Mouse (Mus musculus) CH12.LX (cell line): ENCODE measurements around the gene Phactr3. TPM values are rescaled to one million over a fixed set of nuclear protein-coding genes. Genes with fewer than 3 reads are reported as not detected.

Source experiments
- DNase-seq: peaks from one replicate; pipeline ENCODE4 v3.0.0-alpha.2; 2013; ENCODE audit errors: extremely low read depth
- H3K27ac ChIP-seq: 2 replicates; pipeline ENCODE4 v1.5.1; 2012; ENCODE audit warnings: low read depth, mild to moderate bottlenecking, control low read depth, moderate library complexity; ENCODE audit not compliant: insufficient read depth
- H3K27me3 ChIP-seq: replicated peaks from 2 replicates; pipeline ENCODE3; 2012; ENCODE audit warnings: inconsistent platforms
- H3K36me3 ChIP-seq, 2 experiments: replicated peaks in 1 of 2; 2 replicates each; pipeline versions ENCODE3 to v1.6.1; 2012; ENCODE audit warnings: inconsistent platforms in 1 of 2, low read length in 1 of 2, mild to moderate bottlenecking in 1 of 2, mixed read lengths in 1 of 2, moderate library complexity in 1 of 2; ENCODE audit not compliant: control insufficient read depth in 1 of 2, insufficient read depth in 1 of 2
- H3K4me1 ChIP-seq, 2 experiments: 2 replicates each; pipeline ENCODE4 v1.6.1; 2012; ENCODE audit warnings: inconsistent platforms in 1 of 2, moderate library complexity in 1 of 2; ENCODE audit not compliant: insufficient read depth in 2 of 2, control insufficient read depth in 1 of 2
- H3K4me2 ChIP-seq: 2 replicates; pipeline ENCODE4 v1.6.1; 2012; ENCODE audit warnings: low read depth, mild to moderate bottlenecking, control low read depth; ENCODE audit not compliant: poor library complexity, insufficient read depth, severe bottlenecking
- H3K4me3 ChIP-seq, 3 experiments: fragments of 150-350 bp in 1 of 3; sonication (generic) in 1 of 3; replicated peaks in 1 of 3; 2 replicates each; pipeline versions ENCODE3 to v1.5.1; 2011 to 2012; ENCODE audit warnings: low read depth in 2 of 3, low read length in 2 of 3, mild to moderate bottlenecking in 2 of 3, moderate library complexity in 2 of 3, control low read depth in 1 of 3, improper control_type of control experiment in 1 of 3, inconsistent platforms in 1 of 3, mixed read lengths in 1 of 3; ENCODE audit not compliant: poor library complexity in 1 of 3
- H3K79me2 ChIP-seq: replicated peaks from 2 replicates; pipeline ENCODE4 v1.6.1; 2012; ENCODE audit warnings: mild to moderate bottlenecking, moderate library complexity; ENCODE audit not compliant: control insufficient read depth, poor library complexity, insufficient read depth, severe bottlenecking; ENCODE audit errors: extremely low read depth
- H3K9ac ChIP-seq: 2 replicates; pipeline ENCODE4 v1.6.1; 2012; ENCODE audit warnings: low read depth, mild to moderate bottlenecking, control low read depth, moderate library complexity; ENCODE audit not compliant: insufficient read depth
- H3K9me3 ChIP-seq: replicated peaks from 2 replicates; pipeline ENCODE3; 2012; ENCODE audit warnings: low read length, inconsistent platforms, mixed read lengths
- BHLHE40 ChIP-seq: IDR thresholded peaks from 2 replicates; pipeline ENCODE4 v1.6.1; 2011; ENCODE audit warnings: mild to moderate bottlenecking, low read depth, low read length, improper control_type of control experiment
- CHD1 ChIP-seq: IDR thresholded peaks from 2 replicates; pipeline ENCODE4 v1.6.1; 2012; ENCODE audit warnings: low read depth, low read length, improper control_type of control experiment, inconsistent platforms
- HCFC1 ChIP-seq: IDR thresholded peaks from 2 replicates; pipeline ENCODE4 v1.6.1; 2012; ENCODE audit warnings: low read depth, mild to moderate bottlenecking, inconsistent platforms, low read length, improper control_type of control experiment
- JUN ChIP-seq: IDR thresholded peaks from 2 replicates; pipeline ENCODE4 v1.6.1; 2011; ENCODE audit warnings: low read depth, mild to moderate bottlenecking, low read length, improper control_type of control experiment, moderate library complexity; ENCODE audit not compliant: insufficient read depth
- JUND ChIP-seq: conservative IDR thresholded peaks from 2 replicates; pipeline ENCODE4 v1.6.1; 2011; ENCODE audit warnings: low read depth, low read length, improper control_type of control experiment
- KAT2A ChIP-seq: IDR thresholded peaks from 2 replicates; pipeline ENCODE4 v1.6.1; 2012; ENCODE audit warnings: low read length, improper control_type of control experiment, inconsistent platforms; ENCODE audit not compliant: insufficient replicate concordance
- MAFK ChIP-seq: IDR thresholded peaks from 2 replicates; pipeline ENCODE4 v1.6.1; 2011; ENCODE audit warnings: low read length, improper control_type of control experiment; ENCODE audit not compliant: insufficient replicate concordance
- MAZ ChIP-seq: IDR thresholded peaks from 2 replicates; pipeline ENCODE4 v1.6.1; 2012; ENCODE audit warnings: low read depth, mild to moderate bottlenecking, inconsistent platforms, low read length, improper control_type of control experiment, moderate library complexity
- MEF2A ChIP-seq: IDR thresholded peaks from 2 replicates; pipeline ENCODE4 v1.6.1; 2014; ENCODE audit warnings: low read depth, mild to moderate bottlenecking, inconsistent platforms, low read length, improper control_type of control experiment, borderline replicate concordance
- MXI1 ChIP-seq: IDR thresholded peaks from 2 replicates; pipeline ENCODE4 v1.6.1; 2011; ENCODE audit warnings: mild to moderate bottlenecking, low read depth, low read length, improper control_type of control experiment
- NELFE ChIP-seq: IDR thresholded peaks from 2 replicates; pipeline ENCODE4 v1.6.1; 2011; ENCODE audit warnings: low read depth, low read length, improper control_type of control experiment
- NRF1 ChIP-seq: IDR thresholded peaks from 2 replicates; pipeline ENCODE4 v1.6.1; 2014; ENCODE audit warnings: low read depth, mild to moderate bottlenecking, inconsistent platforms, low read length, improper control_type of control experiment, moderate library complexity
- POLR2AphosphoS2 ChIP-seq: IDR thresholded peaks from 2 replicates; pipeline ENCODE4 v1.6.1; 2011; ENCODE audit warnings: low read depth, low read length, improper control_type of control experiment
- RAD21 ChIP-seq: IDR thresholded peaks from 2 replicates; pipeline ENCODE4 v1.6.1; 2011; ENCODE audit warnings: low read depth, mild to moderate bottlenecking, low read length, improper control_type of control experiment, moderate library complexity
- SIN3A ChIP-seq: IDR thresholded peaks from 2 replicates; pipeline ENCODE4 v1.6.1; 2012; ENCODE audit warnings: low read length, improper control_type of control experiment, inconsistent platforms
- ZMIZ1 ChIP-seq: IDR thresholded peaks from 2 replicates; pipeline ENCODE4 v1.6.1; 2012; ENCODE audit warnings: low read depth, mild to moderate bottlenecking, inconsistent platforms, low read length, improper control_type of control experiment
- ZNF384 ChIP-seq: IDR thresholded peaks from 2 replicates; pipeline ENCODE4 v1.6.1; 2012; ENCODE audit warnings: low read depth, low read length, improper control_type of control experiment, inconsistent platforms
- dilution Hi-C: fragments of 300-500 bp; cut with MboI; formaldehyde crosslinking; loops from 2 replicates; pipeline ENCODE4 v1.14.3; 2020; ENCODE audit warnings: low sequenced_read_pairs; ENCODE audit not compliant: extremely low pct_unique_long_range_greater_than_20kb, extremely low pct_ligation_motif_present
- in situ Hi-C: fragments of 300-500 bp; cut with MboI; formaldehyde crosslinking; loops from 3 replicates; pipeline ENCODE4 v1.14.3; 2019; ENCODE audit warnings: low sequenced_read_pairs, low pct_ligation_motif_present, low pct_unique_long_range_greater_than_20kb, mixed read lengths
- polyA plus RNA-seq: library from polyadenylated mRNA; unstranded; fragments of >175 nt; gene quantifications from 2 replicates; pipeline ENCODE4 v1.2.1, GENCODE M21; 2012; ENCODE audit warnings: low read depth; ENCODE audit not compliant: insufficient read length
- total RNA-seq, 2 experiments: library from RNA; depleted of rRNA; stranded (reverse); fragments of 300-350 nt in 1 of 2; fragments of >200 nt in 1 of 2; gene quantifications; 2 replicates each; pipeline ENCODE4 v1.2.3; 2012 to 2014

Gene Phactr3
- total and polyA plus RNA-seq, 3 experiments: 0.21 to 0.75 TPM; not detected in 1

DNA sequence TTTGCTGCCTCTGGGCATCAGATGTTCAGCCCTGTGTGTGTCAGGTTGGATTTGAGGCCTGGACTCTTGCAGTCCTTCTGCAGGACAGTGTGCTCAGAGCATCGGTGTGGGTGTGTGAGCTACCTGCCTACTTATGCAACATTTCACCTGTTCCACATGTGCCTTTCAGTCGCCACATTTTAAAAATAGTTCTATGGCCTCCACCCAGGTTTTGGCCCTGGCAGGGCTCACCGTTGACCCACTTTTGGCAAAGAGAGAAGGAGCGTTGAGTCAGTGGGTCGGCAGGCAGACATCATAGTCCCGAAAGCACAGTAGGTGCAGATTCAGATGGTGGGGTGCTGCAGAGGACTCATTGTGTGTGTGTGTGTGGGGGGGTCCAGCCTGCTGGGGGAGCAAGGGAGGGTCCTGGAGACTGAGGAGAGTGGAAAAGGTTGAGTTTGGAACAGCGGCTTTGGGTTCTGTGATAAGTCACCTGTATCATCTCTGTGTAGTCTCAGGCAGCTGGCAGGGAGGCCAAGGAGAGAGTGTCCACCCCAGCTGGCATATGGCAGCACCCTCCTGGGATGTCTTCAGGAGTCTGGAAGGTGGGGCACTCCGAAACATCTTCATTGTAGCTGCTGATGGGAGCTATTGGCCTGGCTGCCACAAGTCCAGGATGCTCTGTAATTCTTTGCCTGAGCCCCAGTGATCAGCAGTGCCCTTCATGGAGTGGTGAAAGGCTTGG lies 2.0 kb downstream of the Phactr3 start:
- no peak overlapping the region for H3K4me2 ChIP-seq
- H3K36me3 ChIP-seq: no peaks in the 10 kb centered on the region
- DNase-seq: no peak
- TF ChIP-seq NELFE (no peak), HCFC1 (no peak), NRF1 (no peak), MAFK (no peak), BHLHE40 (no peak)
- peaks cover 71% of the 10 kb centered on the region for H3K27me3 ChIP-seq
- peaks cover 0 to 5% of the 10 kb centered on the region in 2 experiments; a peak in 1 of 4 replicates for H3K4me1 ChIP-seq
- no peaks in the 10 kb centered on the region for H3K79me2 ChIP-seq
- dilution Hi-C loops (no loop called here), in situ Hi-C loops (no loop called here)
- no peaks in the 10 kb centered on the region for H3K9me3 ChIP-seq
- no peak overlapping the region for H3K9ac ChIP-seq
- H3K27ac ChIP-seq: no peak overlapping the region
- H3K4me3 ChIP-seq: no peak overlapping the region

DNA sequence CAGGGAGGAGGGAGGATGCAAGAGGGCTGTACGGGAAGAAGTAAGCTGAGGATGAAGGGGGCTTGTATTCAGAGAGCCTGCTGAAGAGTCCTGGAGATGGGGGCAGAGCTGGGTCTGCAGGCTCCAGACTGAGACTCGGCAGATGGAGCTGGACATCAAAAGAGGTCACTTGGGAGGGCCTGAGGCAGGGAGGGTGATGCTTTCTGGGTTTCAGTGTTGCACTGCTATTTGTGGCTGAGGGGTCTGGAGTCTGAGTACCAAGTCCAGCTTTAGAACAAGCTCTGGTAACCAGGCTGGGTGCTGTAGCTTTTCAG lies 2.6 kb downstream of the Phactr3 start:
- H3K4me1 ChIP-seq: peaks cover 0 to 5% of the 10 kb centered on the region in 2 experiments; a peak in 1 of 4 replicates
- TF ChIP-seq MEF2A: no peak
- no peak for TF ChIP-seq JUND
- TF ChIP-seq CHD1: no peak
- TF ChIP-seq SIN3A: no peak
- no peak for TF ChIP-seq ZMIZ1
- TF ChIP-seq MXI1: no peak
- no peak for TF ChIP-seq JUN
- no peak for TF ChIP-seq ZNF384
- TF ChIP-seq POLR2AphosphoS2: no peak
- TF ChIP-seq MAZ: no peak
- TF ChIP-seq RAD21: no peak
- no peak for TF ChIP-seq KAT2A
- TF ChIP-seq, all 38 proteins: peak for 0
- in situ Hi-C loops: no loop called here
- H3K27ac ChIP-seq: no peak overlapping the region
- dilution Hi-C loops: no loop called here
- no peak overlapping the region for H3K4me3 ChIP-seq
- no peak overlapping the region for H3K9ac ChIP-seq
- H3K79me2 ChIP-seq: no peaks in the 10 kb centered on the region
- DNase-seq: no peak
- H3K4me2 ChIP-seq: no peak overlapping the region
- no peaks in the 10 kb centered on the region for H3K9me3 ChIP-seq
- peaks cover 77% of the 10 kb centered on the region for H3K27me3 ChIP-seq
- H3K36me3 ChIP-seq: no peaks in the 10 kb centered on the region
